Mouse (Mus musculus): ENCODE measurements around the gene Kif22. TPM values are rescaled to one million over a fixed set of nuclear protein-coding genes. Genes with fewer than 3 reads are reported as not detected.

Gene Kif22
- total and polyA plus RNA-seq, 3 experiments: 57.7 to 298 (median 119) TPM

GRCm38 (mm10) chr7:127016971-127017949 lies 25.0 kb downstream of the Kif22 start, which contains the start of gene Pagr1a:
Gene Pagr1a (minus strand): TSS chr7:127017352.
- H3K79me2 ChIP-seq (ENCODE audit: control insufficient read depth, insufficient read depth, low read length, poor library complexity): peaks cover 36% of the 10 kb centered on the region
- peak within 1 kb of the TSS; percentile 99 for H3K9ac ChIP-seq (ENCODE audit: control insufficient read depth, low read depth, low read length, poor library complexity, severe bottlenecking)
- peak; percentile 100 for DNase-seq (ENCODE audit: low read depth, low spot score)
- H3K4me1 ChIP-seq (ENCODE audit: control insufficient read depth in 1 of 2, insufficient read depth in 2 of 2, low read length in 2 of 2): peaks cover 0 to 15% of the 10 kb centered on the region in 2 experiments; a peak in 3 of 4 replicates
- peak within 1 kb of the TSS; percentile 96 for H3K27ac ChIP-seq (ENCODE audit: control insufficient read depth, low read depth, low read length)
- peaks cover 0 to 12% of the 10 kb centered on the region in 2 experiments; a peak in 2 of 4 replicates for H3K36me3 ChIP-seq (ENCODE audit: control insufficient read depth in 1 of 2, insufficient read depth in 2 of 2, low read length in 2 of 2)
- peak within 1 kb of the TSS; percentile 68 to 99 for H3K4me3 ChIP-seq (ENCODE audit: control insufficient read depth in 1 of 2, insufficient read depth in 1 of 2, low read depth in 2 of 2, low read length in 2 of 2)
- peak; percentile 37 to 83 for TF ChIP-seq POLR2A (IDR thresholded peaks at IDR 0.05; ENCODE audit: control insufficient read depth in 1 of 2, insufficient read depth in 1 of 2, low read depth in 1 of 2, low read length in 2 of 2, poor library complexity in 1 of 2)
- TF ChIP-seq CTCF (IDR thresholded peaks at IDR 0.05 in 2 of 3, conservative IDR thresholded peaks at IDR 0.05 in 1 of 3; ENCODE audit: control insufficient read depth in 1 of 3, insufficient read depth in 1 of 3, low read depth in 2 of 3, low read length in 3 of 3, poor library complexity in 1 of 3, severe bottlenecking in 1 of 3): peak; percentile 86 to 87 (median 87)
- peak; percentile 98 for TF ChIP-seq E2F4 (IDR thresholded peaks at IDR 0.05; ENCODE audit: borderline replicate concordance, low read depth, low read length)
- TF ChIP-seq CHD2 (IDR thresholded peaks at IDR 0.05; ENCODE audit: low read length): no peak
- TF ChIP-seq KAT2A (conservative IDR thresholded peaks at IDR 0.05; ENCODE audit: low read depth, low read length): peak; percentile 78
- TF ChIP-seq RAD21 (IDR thresholded peaks at IDR 0.05; ENCODE audit: low read depth, low read length): peak; percentile 31
- TF ChIP-seq CHD1 (IDR thresholded peaks at IDR 0.05; ENCODE audit: low read depth, low read length): no peak
- TF ChIP-seq NELFE (IDR thresholded peaks at IDR 0.05; ENCODE audit: low read depth, low read length): peak; percentile 79
- TF ChIP-seq POLR2AphosphoS2 (IDR thresholded peaks at IDR 0.05; ENCODE audit: low read length): peak; percentile 81
- peak; percentile 31; the same call in 1 of the 2 replicates for TF ChIP-seq POLR2AphosphoS5 (IDR thresholded peaks at IDR 0.05; ENCODE audit: borderline replicate concordance, low read depth, low read length)
- peak; percentile 76 for TF ChIP-seq SIN3A (IDR thresholded peaks at IDR 0.05; ENCODE audit: low read length)
- TF ChIP-seq NRF1 (IDR thresholded peaks at IDR 0.05; ENCODE audit: insufficient read depth, low read depth, low read length, poor library complexity, severe bottlenecking): peak; percentile 99
- TF ChIP-seq ELF1 (IDR thresholded peaks at IDR 0.05; ENCODE audit: low read depth, low read length): peak; percentile 81
- peak; percentile 93 for TF ChIP-seq HCFC1 (IDR thresholded peaks at IDR 0.05; ENCODE audit: low read depth, low read length)
- peak; percentile 69 for TF ChIP-seq ZNF384 (IDR thresholded peaks at IDR 0.05; ENCODE audit: low read depth, low read length)
- 0 out of 2 replicates have a peak, but pooled peaks have one; percentile 29 for TF ChIP-seq ETS1 (IDR thresholded peaks at IDR 0.05; ENCODE audit: low read depth, low read length)
- peak; percentile 60 for TF ChIP-seq MXI1 (IDR thresholded peaks at IDR 0.05; ENCODE audit: low read depth, low read length)
- TF ChIP-seq SMC3 (IDR thresholded peaks at IDR 0.05; ENCODE audit: low read depth, low read length): peak; percentile 51
- no peak for TF ChIP-seq TAL1 (IDR thresholded peaks at IDR 0.05; ENCODE audit: low read length)
- TF ChIP-seq GABPA (IDR thresholded peaks at IDR 0.05; ENCODE audit: low read depth, low read length): no peak
- no peaks in the 10 kb centered on the region for H3K27me3 ChIP-seq (ENCODE audit: control insufficient read depth in 1 of 2, insufficient read depth in 2 of 2, low read length in 2 of 2)
- H3K9me3 ChIP-seq (replicated peaks; ENCODE audit: insufficient read depth, low read length): no peaks in the 10 kb centered on the region
